In the genomic region with DNA sequence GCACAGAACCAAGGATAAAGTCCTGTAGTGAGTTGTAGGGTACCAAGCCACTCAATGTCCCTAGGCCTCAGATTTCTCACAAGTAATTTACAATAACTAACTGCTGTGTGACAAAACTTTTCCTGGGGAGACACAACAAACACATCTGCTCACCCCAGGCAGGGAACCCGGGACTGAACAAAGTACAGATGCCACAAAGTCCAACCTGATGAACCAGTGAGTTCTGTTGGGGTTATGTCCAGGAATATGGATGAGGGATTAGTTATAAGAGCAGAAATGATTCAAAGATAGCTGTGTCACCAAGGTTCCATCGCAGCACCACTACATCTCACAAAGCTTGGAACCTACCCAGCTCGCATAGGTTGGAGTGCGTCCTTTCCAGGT, we compare ENCODE assay signal across 14 mouse cellular contexts.
"Had no signal": no experiment of that assay in that cellular context is flagged by ENCODE, and none has a peak within 500 bp of the region (broad histone marks: within the 10 kb centered on the region; RNA-seq: fewer than 3 reads in every experiment).

No protein-coding gene starts in this region.

- H3K36me3 ChIP-seq: midbrain, embryonic 10.5 days; midbrain, embryonic 12.5 days; neural tube, embryonic 13.5 days; neural tube, embryonic 15.5 days had no signal

- H3K4me2 ChIP-seq: lung, embryonic 14.5 days; midbrain, embryonic 12.5 days; neural tube, embryonic 13.5 days; neural tube, embryonic 15.5 days had no signal

- H3K9ac ChIP-seq: lung, embryonic 14.5 days; midbrain, embryonic 12.5 days; neural tube, embryonic 13.5 days; neural tube, embryonic 15.5 days had no signal

- H3K9me3 ChIP-seq: midbrain, embryonic 10.5 days; midbrain, embryonic 12.5 days; neural tube, embryonic 13.5 days; neural tube, embryonic 15.5 days had no signal

- H3K27ac ChIP-seq: midbrain, embryonic 10.5 days; neural tube, embryonic 13.5 days; neural tube, embryonic 15.5 days had no signal

- H3K27me3 ChIP-seq: midbrain, embryonic 12.5 days; neural tube, embryonic 13.5 days; neural tube, embryonic 15.5 days had no signal

- H3K4me3 ChIP-seq: midbrain, embryonic 10.5 days; midbrain, embryonic 12.5 days; myocyte; neural tube, embryonic 13.5 days; neural tube, embryonic 15.5 days had no signal

- DNase-seq: right cerebral cortex, adult 18-20 months; right cerebral cortex, postnatal 25 days; right cerebral cortex, postnatal 4 days; spleen, adult 18-20 months; thymus, adult 18-20 months; thymus, postnatal 14 days; thymus, postnatal 36 days had no signal

- ATAC-seq: midbrain, embryonic 16.5 days had no signal
